Mouse (Mus musculus): ENCODE data around the gene Gm20388. TPM values are rescaled to one million over a fixed set of nuclear protein-coding genes. Genes with fewer than 3 reads are reported as not detected.

The Gm20388 gene
- polyA plus RNA-seq, 1 experiment from 2014 or later = 5.3 TPM

GRCm38 (mm10) chr8:123477737-123478258 is 3567.2 kb downstream of the Gm20388 start, which contains the start of gene Afg3l1:
Gene Afg3l1, plus strand, starts transcription at chr8:123477903.
- ATAC-seq (replicated peaks; ENCODE audit: low FRiP score) (peak; percentile 93), DNase-seq (ENCODE audit: low spot score) (peak; percentile 95)
- WGBS = under 1% methylated on average over 56 of the region's 58 CpGs
- Histone ChIP-seq H3K9me3 (ENCODE audit: control insufficient read depth, low read length) (no peaks in the 10 kb centered on the region), H3K4me1 (replicated peaks; ENCODE audit: control insufficient read depth, insufficient read depth, low read length) (peaks cover 19% of the 10 kb centered on the region), H3K9ac (ENCODE audit: low read depth, low read length) (peak within 1 kb of the TSS; percentile 90), H3K4me3 (ENCODE audit: low read depth, low read length) (peak within 1 kb of the TSS; percentile 85), H3K27me3 (replicated peaks; ENCODE audit: control insufficient read depth, insufficient read depth, low read length) (no peaks in the 10 kb centered on the region), H3K36me3 (ENCODE audit: control insufficient read depth, insufficient read depth, low read length) (peaks cover 6% of the 10 kb centered on the region; the same call in 1 of the 2 replicates), H3K4me2 (peak within 1 kb of the TSS; percentile 97), H3K27ac (ENCODE audit: low read depth, low read length) (peak within 1 kb of the TSS; percentile 95)

- 32% methylated on average over 16 of the region's 16 CpGs for WGBS
- 0 out of 2 replicates have a peak, but pooled peaks have one; percentile 9 for ATAC-seq (replicated peaks; ENCODE audit: low FRiP score)
Observed at GRCm38 (mm10) chr8:123478456-123479218, 3568.0 kb downstream of the Gm20388 start.

GRCm38 (mm10) chr8:123482627-123483026 is 3572.0 kb downstream of the Gm20388 start:
- Histone ChIP-seq H3K9ac (ENCODE audit: low read depth, low read length) (no peak overlapping the region), H3K4me2 (no peak overlapping the region), H3K36me3 (ENCODE audit: control insufficient read depth, insufficient read depth, low read length) (peaks cover 29% of the 10 kb centered on the region), H3K27ac (ENCODE audit: low read depth, low read length) (no peak overlapping the region), H3K4me1 (replicated peaks; ENCODE audit: control insufficient read depth, insufficient read depth, low read length) (peaks cover 10% of the 10 kb centered on the region), H3K4me3 (ENCODE audit: low read depth, low read length) (no peak overlapping the region), H3K27me3 (replicated peaks; ENCODE audit: control insufficient read depth, insufficient read depth, low read length) (no peaks in the 10 kb centered on the region), H3K9me3 (ENCODE audit: control insufficient read depth, low read length) (no peaks in the 10 kb centered on the region)
- DNase-seq (ENCODE audit: low spot score) (no peak), ATAC-seq (replicated peaks; ENCODE audit: low FRiP score) (no peak)
- 85% methylated on average over 7 of the region's 7 CpGs for WGBS

More at GRCm38 (mm10) chr8:123478456-123479218, 3568.0 kb downstream of the Gm20388 start:
- Histone ChIP-seq H3K4me1 (replicated peaks; ENCODE audit: control insufficient read depth, insufficient read depth, low read length) (peaks cover 19% of the 10 kb centered on the region), H3K4me2 (peak overlapping the region; percentile 97), H3K27ac (ENCODE audit: low read depth, low read length) (peak overlapping the region; percentile 95), H3K9me3 (ENCODE audit: control insufficient read depth, low read length) (no peaks in the 10 kb centered on the region), H3K9ac (ENCODE audit: low read depth, low read length) (peak overlapping the region; percentile 90), H3K4me3 (ENCODE audit: low read depth, low read length) (peak overlapping the region; percentile 85), H3K27me3 (replicated peaks; ENCODE audit: control insufficient read depth, insufficient read depth, low read length) (no peaks in the 10 kb centered on the region), H3K36me3 (ENCODE audit: control insufficient read depth, insufficient read depth, low read length) (peaks cover 9% of the 10 kb centered on the region; the same call in 1 of the 2 replicates)
- DNase-seq (ENCODE audit: low spot score) = no peak

GRCm38 (mm10) chr8:123491280-123492075 is 3580.8 kb downstream of the Gm20388 start:
- Histone ChIP-seq H3K36me3 (ENCODE audit: control insufficient read depth, insufficient read depth, low read length) (peaks cover 64% of the 10 kb centered on the region), H3K27me3 (replicated peaks; ENCODE audit: control insufficient read depth, insufficient read depth, low read length) (no peaks in the 10 kb centered on the region), H3K9me3 (ENCODE audit: control insufficient read depth, low read length) (no peaks in the 10 kb centered on the region), H3K27ac (ENCODE audit: low read depth, low read length) (no peak overlapping the region), H3K4me2 (no peak overlapping the region), H3K9ac (ENCODE audit: low read depth, low read length) (no peak overlapping the region), H3K4me3 (ENCODE audit: low read depth, low read length) (no peak overlapping the region), H3K4me1 (replicated peaks; ENCODE audit: control insufficient read depth, insufficient read depth, low read length) (no peaks in the 10 kb centered on the region)
- ATAC-seq (replicated peaks; ENCODE audit: low FRiP score) = no peak
- 90% methylated on average over 15 of the region's 15 CpGs for WGBS
- no peak for DNase-seq (ENCODE audit: low spot score)

GRCm38 (mm10) chr8:123492898-123493297 is 3582.3 kb downstream of the Gm20388 start:
- no peak overlapping the region for H3K4me3 ChIP-seq (ENCODE audit: low read depth, low read length)
- ATAC-seq (replicated peaks; ENCODE audit: low FRiP score) = no peak
- H3K27me3 ChIP-seq (replicated peaks; ENCODE audit: control insufficient read depth, insufficient read depth, low read length) = no peaks in the 10 kb centered on the region
- H3K4me2 ChIP-seq = no peak overlapping the region
- H3K4me1 ChIP-seq (replicated peaks; ENCODE audit: control insufficient read depth, insufficient read depth, low read length) = no peaks in the 10 kb centered on the region
- no peak overlapping the region for H3K27ac ChIP-seq (ENCODE audit: low read depth, low read length)
- H3K9me3 ChIP-seq (ENCODE audit: control insufficient read depth, low read length) = no peaks in the 10 kb centered on the region
- H3K9ac ChIP-seq (ENCODE audit: low read depth, low read length) = no peak overlapping the region
- DNase-seq (ENCODE audit: low spot score) = no peak
- H3K36me3 ChIP-seq (ENCODE audit: control insufficient read depth, insufficient read depth, low read length) = peaks cover 60% of the 10 kb centered on the region
- WGBS = 96% methylated on average over 9 of the region's 9 CpGs

GRCm38 (mm10) chr8:123497699-123498098 is 3587.1 kb downstream of the Gm20388 start:
- no peaks in the 10 kb centered on the region for H3K4me1 ChIP-seq (replicated peaks; ENCODE audit: control insufficient read depth, insufficient read depth, low read length)
- no peak overlapping the region for H3K4me3 ChIP-seq (ENCODE audit: low read depth, low read length)

GRCm38 (mm10) chr8:123498963-123499362 is 3588.3 kb downstream of the Gm20388 start:
- H3K9ac ChIP-seq (ENCODE audit: low read depth, low read length) = no peak overlapping the region
- H3K27ac ChIP-seq (ENCODE audit: low read depth, low read length) = no peak overlapping the region
- no peaks in the 10 kb centered on the region for H3K4me1 ChIP-seq (replicated peaks; ENCODE audit: control insufficient read depth, insufficient read depth, low read length)
- WGBS = 84% methylated on average over 11 of the region's 11 CpGs
- H3K9me3 ChIP-seq (ENCODE audit: control insufficient read depth, low read length) = no peaks in the 10 kb centered on the region
- no peaks in the 10 kb centered on the region for H3K27me3 ChIP-seq (replicated peaks; ENCODE audit: control insufficient read depth, insufficient read depth, low read length)
- DNase-seq (ENCODE audit: low spot score) = no peak
- peak; percentile 61; the same call in 1 of the 2 replicates for ATAC-seq (replicated peaks; ENCODE audit: low FRiP score)
- no peak overlapping the region for H3K4me3 ChIP-seq (ENCODE audit: low read depth, low read length)
- no peak overlapping the region for H3K4me2 ChIP-seq
- peaks cover 67% of the 10 kb centered on the region for H3K36me3 ChIP-seq (ENCODE audit: control insufficient read depth, insufficient read depth, low read length)

More at GRCm38 (mm10) chr8:123497699-123498098, 3587.1 kb downstream of the Gm20388 start:
- no peak for DNase-seq (ENCODE audit: low spot score)
- Histone ChIP-seq H3K4me2 (no peak overlapping the region), H3K36me3 (ENCODE audit: control insufficient read depth, insufficient read depth, low read length) (peaks cover 67% of the 10 kb centered on the region), H3K9me3 (ENCODE audit: control insufficient read depth, low read length) (no peaks in the 10 kb centered on the region), H3K9ac (ENCODE audit: low read depth, low read length) (no peak overlapping the region), H3K27ac (ENCODE audit: low read depth, low read length) (no peak overlapping the region), H3K27me3 (replicated peaks; ENCODE audit: control insufficient read depth, insufficient read depth, low read length) (no peaks in the 10 kb centered on the region)
- ATAC-seq (replicated peaks; ENCODE audit: low FRiP score) = no peak
- 85% methylated on average over 4 of the region's 4 CpGs for WGBS

GRCm38 (mm10) chr8:123499556-123499955 is 3588.9 kb downstream of the Gm20388 start:
- no peaks in the 10 kb centered on the region for H3K4me1 ChIP-seq (replicated peaks; ENCODE audit: control insufficient read depth, insufficient read depth, low read length)
- H3K36me3 ChIP-seq (ENCODE audit: control insufficient read depth, insufficient read depth, low read length) = peaks cover 64% of the 10 kb centered on the region
- H3K27me3 ChIP-seq (replicated peaks; ENCODE audit: control insufficient read depth, insufficient read depth, low read length) = no peaks in the 10 kb centered on the region
- H3K9ac ChIP-seq (ENCODE audit: low read depth, low read length) = no peak overlapping the region
- no peak overlapping the region for H3K4me3 ChIP-seq (ENCODE audit: low read depth, low read length)
- H3K4me2 ChIP-seq = no peak overlapping the region
- H3K27ac ChIP-seq (ENCODE audit: low read depth, low read length) = no peak overlapping the region
- ATAC-seq (replicated peaks; ENCODE audit: low FRiP score) = no peak
- no peaks in the 10 kb centered on the region for H3K9me3 ChIP-seq (ENCODE audit: control insufficient read depth, low read length)
- DNase-seq (ENCODE audit: low spot score) = no peak
- WGBS = 94% methylated on average over 11 of the region's 11 CpGs
